Mouse (Mus musculus) forebrain, embryonic 16.5 days (tissue): ENCODE measurements around the gene Gdap1l1. TPM values are rescaled to one million over a fixed set of nuclear protein-coding genes. Genes with fewer than 3 reads are reported as not detected.
"Not testable (repeated sequence)": the region's sequence is repeated elsewhere in the genome, so short reads cannot be mapped to it uniquely, and the experiment has no call there.

Source experiments
- ATAC-seq: fragments of 200-750 bp; cut with Nextera tagmentation; 2 replicates; pipeline ENCODE4 v1.8.0; 2017; ENCODE audit warnings: mild to moderate bottlenecking, moderate library complexity
- H3K27ac ChIP-seq: fragments of 300-500 bp; sonication (generic); 2 replicates; pipeline ENCODE4 v1.5.1; 2014; ENCODE audit warnings: low read length, control low read depth
- H3K27me3 ChIP-seq: fragments of 300-500 bp; sonication (generic); replicated peaks from 2 replicates; pipeline ENCODE4 v1.6.1; 2014; ENCODE audit warnings: low read length; ENCODE audit not compliant: control insufficient read depth, insufficient read depth
- H3K36me3 ChIP-seq: fragments of 300-500 bp; sonication (generic); 2 replicates; pipeline ENCODE4 v1.6.1; 2014; ENCODE audit not compliant: control insufficient read depth, insufficient read depth
- H3K4me1 ChIP-seq: fragments of 300-500 bp; sonication (generic); replicated peaks from 2 replicates; pipeline ENCODE4 v1.6.1; 2014; ENCODE audit warnings: low read length; ENCODE audit not compliant: control insufficient read depth, insufficient read depth
- H3K4me2 ChIP-seq: fragments of 300-500 bp; sonication (generic); 2 replicates; pipeline ENCODE4 v1.6.1; 2014; ENCODE audit warnings: mild to moderate bottlenecking, low read length, control low read depth
- H3K4me3 ChIP-seq: fragments of 300-500 bp; sonication (generic); replicated peaks from 2 replicates; pipeline ENCODE4 v1.5.1; 2014; ENCODE audit warnings: mild to moderate bottlenecking, low read length, control low read depth
- H3K9ac ChIP-seq: fragments of 300-500 bp; sonication (generic); replicated peaks from 2 replicates; pipeline ENCODE4 v1.6.1; 2014; ENCODE audit warnings: low read depth, low read length, control low read depth
- H3K9me3 ChIP-seq: fragments of 300-500 bp; sonication (generic); 2 replicates; pipeline ENCODE4 v1.6.1; 2016; ENCODE audit warnings: low read length; ENCODE audit not compliant: control insufficient read depth
- WGBS: fragments of 180-500 bp; shearing (Covaris S2); extraction: QIAGEN DNeasy Blood & Tissue Kit; methylation state at CpG from one replicate; pipeline ENCODE4 v1.1.7; 2014; 5-methylcytosine and 5-hydroxymethylcytosine counted together
- polyA plus RNA-seq: library from polyadenylated mRNA; unstranded; fragments of >200 nt; fragmentation: Nextera tagmentation; extraction: Ambion mirVana; gene quantifications from 2 replicates; pipeline ENCODE4 v1.2.1, GENCODE M21; 2015

Gdap1l1 gene
- polyA plus RNA-seq, 1 experiment from 2014 or later = 124 TPM

- 51% methylated on average over 27 of the region's 27 CpGs for WGBS
- Histone ChIP-seq H3K27me3 (no peaks in the 10 kb centered on the region), H3K36me3 (peaks cover 13% of the 10 kb centered on the region), H3K4me1 (peaks cover 7% of the 10 kb centered on the region), H3K27ac (no peak overlapping the region), H3K9ac (peak overlapping the region; percentile 35; the same call in 1 of the 2 replicates), H3K9me3 (no peaks in the 10 kb centered on the region), H3K4me3 (peak overlapping the region; percentile 12; the same call in 1 of the 2 replicates), H3K4me2 (peak overlapping the region; percentile 29)
- ATAC-seq = 0 out of 2 replicates have a peak, but pooled peaks have one; percentile 31
Observed at GRCm38 (mm10) chr2:163458539-163459265, 20.4 kb downstream of the Gdap1l1 start.

- H3K4me2 ChIP-seq = peak overlapping the region; percentile 29
- peak overlapping the region; percentile 12; the same call in 1 of the 2 replicates for H3K4me3 ChIP-seq
- H3K27me3 ChIP-seq = no peaks in the 10 kb centered on the region
- H3K9me3 ChIP-seq = no peaks in the 10 kb centered on the region
- peaks cover 7% of the 10 kb centered on the region for H3K4me1 ChIP-seq
- ATAC-seq = peak; percentile 69
- H3K9ac ChIP-seq = peak overlapping the region; percentile 35; the same call in 1 of the 2 replicates
- 48% methylated on average over 10 of the region's 10 CpGs for WGBS
- no peak overlapping the region for H3K27ac ChIP-seq
- H3K36me3 ChIP-seq = peaks cover 6% of the 10 kb centered on the region
Observed at GRCm38 (mm10) chr2:163459380-163459779, 21.1 kb downstream of the Gdap1l1 start.

- H3K4me2 ChIP-seq = no peak overlapping the region
- 87% methylated on average over 8 of the region's 8 CpGs for WGBS
- ATAC-seq = no peak
- H3K4me1 ChIP-seq = peaks cover 7% of the 10 kb centered on the region
- H3K27me3 ChIP-seq = no peaks in the 10 kb centered on the region
- no peak overlapping the region for H3K27ac ChIP-seq
- H3K36me3 ChIP-seq = no peaks in the 10 kb centered on the region
- H3K9me3 ChIP-seq = no peaks in the 10 kb centered on the region
- H3K9ac ChIP-seq = no peak overlapping the region
- no peak overlapping the region for H3K4me3 ChIP-seq
Observed at GRCm38 (mm10) chr2:163460622-163461021, 22.3 kb downstream of the Gdap1l1 start.

- H3K4me2 ChIP-seq, H3K4me1 ChIP-seq, H3K9ac ChIP-seq, H3K27me3 ChIP-seq, H3K9me3 ChIP-seq, H3K36me3 ChIP-seq, H3K4me3 ChIP-seq, H3K27ac ChIP-seq, ATAC-seq: not testable (repeated sequence)
- WGBS = 89% methylated on average over 8 of the region's 9 CpGs
Observed at GRCm38 (mm10) chr2:163461307-163461706, 23.0 kb downstream of the Gdap1l1 start.

GRCm38 (mm10) chr2:163462386-163462785, 24.1 kb downstream of the Gdap1l1 start:
- Histone ChIP-seq H3K4me3 (no peak overlapping the region), H3K4me1 (peaks cover 7% of the 10 kb centered on the region), H3K36me3 (peaks cover 4% of the 10 kb centered on the region; the same call in 1 of the 2 replicates), H3K9me3 (no peaks in the 10 kb centered on the region), H3K9ac (no peak overlapping the region), H3K27ac (no peak overlapping the region), H3K4me2 (no peak overlapping the region), H3K27me3 (no peaks in the 10 kb centered on the region)
- WGBS = 84% methylated on average over 5 of the region's 5 CpGs
- no peak for ATAC-seq

- H3K9me3 ChIP-seq = no peaks in the 10 kb centered on the region
- WGBS = 85% methylated on average over 11 of the region's 11 CpGs
- no peak overlapping the region for H3K4me3 ChIP-seq
- ATAC-seq = no peak
- H3K4me2 ChIP-seq = no peak overlapping the region
- H3K27ac ChIP-seq = no peak overlapping the region
- H3K36me3 ChIP-seq = peaks cover 4% of the 10 kb centered on the region; the same call in 1 of the 2 replicates
- H3K4me1 ChIP-seq = peaks cover 7% of the 10 kb centered on the region
- no peak overlapping the region for H3K9ac ChIP-seq
- H3K27me3 ChIP-seq = no peaks in the 10 kb centered on the region
Observed at GRCm38 (mm10) chr2:163462801-163463200, 24.5 kb downstream of the Gdap1l1 start.

GRCm38 (mm10) chr2:163463251-163463769, 25.0 kb downstream of the Gdap1l1 start:
- ATAC-seq = no peak
- WGBS = 73% methylated on average over 10 of the region's 10 CpGs

GRCm38 (mm10) chr2:163463998-163464397, 25.7 kb downstream of the Gdap1l1 start:
- no peak for ATAC-seq
- WGBS = 77% methylated on average over 4 of the region's 4 CpGs
- H3K27me3 ChIP-seq = no peaks in the 10 kb centered on the region

More at GRCm38 (mm10) chr2:163463251-163463769, 25.0 kb downstream of the Gdap1l1 start:
- no peak overlapping the region for H3K4me3 ChIP-seq
- H3K27ac ChIP-seq = no peak overlapping the region
- H3K4me1 ChIP-seq = peaks cover 7% of the 10 kb centered on the region
- H3K36me3 ChIP-seq = peaks cover 4% of the 10 kb centered on the region; the same call in 1 of the 2 replicates
- no peak overlapping the region for H3K9ac ChIP-seq
- H3K27me3 ChIP-seq = no peaks in the 10 kb centered on the region
- H3K9me3 ChIP-seq = no peaks in the 10 kb centered on the region
- no peak overlapping the region for H3K4me2 ChIP-seq

GRCm38 (mm10) chr2:163464562-163464961, 26.3 kb downstream of the Gdap1l1 start:
- no peaks in the 10 kb centered on the region; the same call in 1 of the 2 replicates for H3K4me1 ChIP-seq
- no peak overlapping the region for H3K4me2 ChIP-seq
- ATAC-seq = no peak
- no peak overlapping the region for H3K4me3 ChIP-seq
- no peak overlapping the region for H3K9ac ChIP-seq
- peaks cover 14% of the 10 kb centered on the region for H3K36me3 ChIP-seq
- no peak overlapping the region for H3K27ac ChIP-seq
- H3K9me3 ChIP-seq = no peaks in the 10 kb centered on the region
- 84% methylated on average over 6 of the region's 6 CpGs for WGBS
- H3K27me3 ChIP-seq = no peaks in the 10 kb centered on the region

More at GRCm38 (mm10) chr2:163463998-163464397, 25.7 kb downstream of the Gdap1l1 start:
- Histone ChIP-seq H3K36me3 (peaks cover 8% of the 10 kb centered on the region), H3K9me3 (no peaks in the 10 kb centered on the region), H3K9ac (no peak overlapping the region), H3K4me1 (peaks cover 5% of the 10 kb centered on the region), H3K4me2 (no peak overlapping the region), H3K4me3 (no peak overlapping the region), H3K27ac (no peak overlapping the region)
